Mouse (Mus musculus): Measurements from ENCODE around the gene Nme4. TPM values are rescaled to one million over a fixed set of nuclear protein-coding genes. Genes with fewer than 3 reads are reported as not detected.
"Not testable (repeated sequence)": the region's sequence is repeated elsewhere in the genome, so short reads cannot be mapped to it uniquely, and the experiment has no call there.

Gene Nme4
- 1 to 10 TPM; 1.6 TPM for polyA plus RNA-seq (2017; shearing (Covaris generic))

DNA sequence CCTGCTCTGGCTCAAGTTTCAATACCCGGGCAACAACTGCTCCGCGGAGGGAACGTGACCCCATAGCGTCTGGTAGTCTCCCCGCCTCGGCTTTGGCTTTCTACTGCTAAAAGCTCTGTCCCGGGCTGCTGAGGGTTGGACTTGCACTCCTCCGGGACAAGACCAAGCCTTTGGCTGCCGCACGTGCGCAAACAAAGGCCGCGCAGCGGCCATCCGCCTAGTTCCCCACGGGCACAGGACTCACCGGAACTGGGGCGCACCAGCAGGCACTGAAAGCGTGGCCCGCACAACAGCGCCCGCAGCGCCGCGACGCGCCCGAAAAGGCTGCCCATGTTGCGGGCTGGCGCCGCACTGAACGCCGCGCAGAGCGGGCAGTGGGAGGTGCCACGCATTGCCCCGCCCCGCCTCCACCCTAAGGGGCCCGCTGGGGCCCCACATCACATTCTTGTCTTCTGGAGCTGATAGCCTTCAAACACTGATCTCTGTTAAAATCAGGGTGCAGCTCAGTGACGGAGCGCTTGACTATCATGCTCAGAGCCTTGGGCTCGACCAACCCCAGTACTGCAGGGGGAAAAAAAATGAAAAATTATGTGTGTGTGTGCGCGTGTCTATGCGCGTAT is at the start of gene Nme4:
TSS of gene Nme4 (minus strand) at position 482 of the 620 bp plus-strand sequence.
- ATAC-seq = peak; percentile 19

DNA sequence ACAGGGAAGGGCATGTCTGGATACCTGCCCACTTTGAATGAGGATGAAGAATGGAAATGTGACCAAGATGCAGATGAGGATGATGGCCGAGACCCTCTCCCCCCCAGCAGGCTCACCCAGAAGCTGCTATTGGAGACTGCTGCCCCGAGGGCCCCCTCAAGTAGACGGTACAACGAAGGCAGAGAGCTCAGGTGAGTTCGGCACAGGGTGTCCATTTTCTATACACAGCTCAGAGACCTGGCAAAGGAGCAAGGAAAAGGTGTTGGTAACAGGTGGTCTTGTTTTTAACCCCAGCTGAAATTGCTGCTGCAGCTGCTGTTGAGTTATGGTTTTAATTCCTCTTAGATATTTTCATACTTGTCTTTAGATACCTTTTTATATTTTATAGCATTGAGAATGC is 48.0 kb upstream of the Nme4 start:
- no peak for ATAC-seq

DNA sequence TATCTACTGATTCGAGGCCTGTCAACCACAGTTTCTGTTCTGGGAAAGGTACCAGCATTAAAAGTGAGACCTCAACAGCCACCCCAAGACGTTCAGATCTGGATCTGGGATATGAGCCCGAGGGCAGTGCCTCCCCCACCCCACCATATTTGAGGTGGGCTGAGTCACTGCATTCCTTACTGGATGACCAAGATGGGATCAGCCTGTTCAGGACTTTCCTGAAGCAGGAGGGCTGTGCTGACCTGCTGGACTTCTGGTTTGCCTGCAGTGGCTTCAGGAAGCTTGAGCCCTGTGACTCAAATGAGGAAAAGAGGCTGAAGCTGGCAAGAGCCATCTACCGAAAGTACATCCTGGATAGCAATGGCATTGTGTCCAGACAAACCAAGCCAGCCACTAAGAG is 47.4 kb upstream of the Nme4 start:
- no peak for ATAC-seq

DNA sequence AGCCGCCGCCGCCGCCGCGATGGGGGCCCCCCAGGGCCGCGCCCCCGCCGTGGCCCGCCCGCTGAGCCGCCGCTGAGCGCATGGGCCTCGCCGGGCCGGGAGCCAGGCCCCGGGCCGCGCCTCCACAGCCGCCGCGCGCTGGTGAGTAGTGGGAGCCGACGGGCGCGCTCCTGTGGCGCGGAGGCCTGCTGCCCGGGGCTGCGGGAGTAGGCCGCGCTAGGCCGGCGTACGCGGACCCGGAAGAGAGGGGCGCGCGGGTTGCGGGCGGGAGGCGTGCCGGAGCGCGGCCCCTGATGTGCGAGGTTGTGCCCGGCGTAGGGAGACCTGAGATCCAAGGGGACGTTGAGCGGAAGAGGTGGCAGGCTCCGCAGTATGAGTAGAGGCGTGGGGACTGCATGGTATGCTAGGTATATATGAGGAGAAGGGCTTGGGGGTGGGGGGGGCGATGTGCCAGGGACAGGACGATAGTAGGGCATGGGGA is 43.5 kb upstream of the Nme4 start:
- ATAC-seq = peak; percentile 10

DNA sequence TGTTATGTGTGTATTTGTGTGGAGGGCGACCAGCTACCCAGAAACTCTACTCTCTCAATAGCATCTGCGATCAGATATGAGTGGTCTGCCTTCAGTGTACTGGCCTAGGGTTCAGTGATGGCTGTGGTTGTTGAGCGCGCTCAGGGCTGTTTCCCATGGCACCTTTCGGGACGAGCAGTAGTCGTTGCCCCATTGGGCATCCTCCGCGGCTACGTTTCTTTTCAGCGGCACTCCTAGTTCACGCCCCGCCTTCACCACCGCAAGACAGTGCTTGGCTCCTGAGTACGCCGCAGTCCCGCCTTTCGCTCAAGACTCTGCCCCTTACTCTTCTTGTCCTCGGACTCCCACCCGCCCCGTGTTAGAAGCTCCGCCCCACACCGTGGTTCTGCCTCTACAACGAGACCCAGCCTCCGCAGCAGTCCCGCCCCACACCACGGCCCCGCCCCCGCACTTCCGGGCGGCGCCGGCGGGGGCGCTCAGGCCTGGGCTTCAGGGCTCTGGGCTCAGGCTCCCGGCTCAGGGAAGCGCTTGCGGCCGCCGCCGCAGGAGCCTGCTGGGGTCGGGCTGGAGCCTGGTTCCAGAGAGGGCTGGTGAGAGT is 42.9 kb upstream of the Nme4 start, which contains the start of gene Axin1:
TSS of gene Axin1 (plus strand) at position 450 of the 598 bp plus-strand sequence.
- ATAC-seq = peak; percentile 96

DNA sequence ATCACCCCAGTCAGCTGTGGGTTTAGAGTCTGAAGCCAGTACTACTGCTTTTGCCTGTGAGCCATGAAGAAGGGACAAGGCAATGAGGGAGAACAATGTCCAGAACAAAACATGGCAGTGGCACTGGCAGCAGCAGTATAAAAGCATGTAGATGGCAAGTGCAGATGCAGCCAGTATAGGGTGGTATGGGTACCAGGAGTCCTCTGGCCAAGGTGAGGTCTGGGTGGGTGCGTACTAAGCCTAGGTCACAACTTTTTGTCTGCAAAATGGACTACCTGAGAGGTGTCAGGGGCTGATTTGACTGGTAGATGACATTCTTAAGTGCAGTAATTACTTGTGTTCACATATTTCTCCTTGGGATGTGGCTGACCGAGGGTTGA is 42.3 kb upstream of the Nme4 start:
- no peak for ATAC-seq

DNA sequence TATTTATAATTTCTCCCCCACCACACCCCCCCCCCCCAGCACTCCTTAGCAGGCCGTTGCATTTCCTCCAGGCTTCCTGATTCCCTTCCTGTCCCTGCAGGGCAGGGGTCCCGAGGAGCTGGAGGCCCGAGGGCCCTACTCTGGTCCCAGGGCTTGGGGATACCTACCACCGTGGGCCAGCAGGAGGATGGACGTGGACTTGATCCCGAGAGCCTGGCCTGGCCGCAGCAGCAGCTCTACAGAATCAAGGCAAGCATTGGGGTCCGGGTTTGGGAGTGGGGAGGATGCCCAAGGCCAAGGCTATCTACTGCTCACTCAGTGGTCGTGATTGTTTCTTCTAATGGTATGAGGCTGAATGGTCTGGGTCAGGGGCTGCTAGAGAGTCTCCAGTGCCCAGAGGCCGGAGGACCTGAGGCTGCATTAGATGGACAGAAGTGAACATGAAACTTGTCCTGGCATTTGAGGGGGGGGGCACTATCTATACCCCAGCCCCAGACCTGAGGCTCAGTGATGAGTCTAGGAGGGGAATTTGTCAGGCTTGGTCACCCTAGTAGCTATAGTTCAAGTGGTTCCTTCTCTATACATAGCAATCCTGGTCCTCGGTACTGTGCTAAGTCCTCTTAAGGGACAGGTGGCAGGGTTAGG is 41.8 kb upstream of the Nme4 start:
- ATAC-seq = no peak

DNA sequence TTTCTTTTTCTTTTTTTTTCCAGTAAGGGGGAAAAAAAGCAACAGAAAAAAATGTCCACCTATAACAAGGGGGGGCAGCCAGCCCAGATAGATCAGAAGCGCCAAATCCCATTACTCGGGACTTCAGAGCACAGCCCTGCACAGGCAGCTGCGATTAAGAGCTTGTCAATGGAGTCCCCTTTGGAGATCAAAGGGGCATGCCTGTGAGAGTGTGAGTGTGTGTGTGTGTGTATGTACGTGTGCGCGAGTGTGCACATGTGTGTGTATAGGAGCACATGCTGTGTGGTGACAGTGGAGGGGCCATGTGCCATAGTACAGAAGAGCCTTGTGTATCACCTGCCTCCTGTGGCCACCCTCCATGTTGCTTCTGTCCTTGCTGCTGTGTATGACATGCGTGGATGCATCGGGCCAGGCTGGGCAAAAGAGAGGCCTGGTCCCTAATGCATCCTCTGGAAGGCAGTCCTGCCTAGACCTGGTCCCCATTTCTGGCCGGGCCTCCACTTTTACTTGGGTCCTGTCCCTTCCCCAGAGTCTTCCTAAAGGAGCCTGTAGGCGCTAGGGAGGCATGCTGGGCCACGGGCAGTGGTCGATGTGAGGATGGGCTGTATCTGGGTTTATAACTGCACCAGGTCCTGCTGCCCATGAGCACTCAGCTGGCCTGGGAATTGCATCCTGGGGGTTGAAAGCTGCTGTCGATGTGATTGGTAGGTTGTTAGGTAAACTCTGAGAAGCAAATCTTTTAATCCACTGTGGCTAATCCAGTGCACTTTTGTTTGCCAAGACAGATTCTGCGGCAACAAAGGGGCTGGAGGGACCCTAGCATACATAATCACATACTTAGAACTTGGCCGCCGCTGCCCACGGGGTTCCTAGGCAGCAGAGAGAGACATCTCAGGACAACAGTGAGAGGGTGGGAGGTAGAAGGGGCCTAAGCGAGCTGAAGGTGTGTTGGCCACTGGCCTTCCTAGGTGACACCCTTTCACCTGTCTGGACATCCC is 36.8 kb upstream of the Nme4 start:
- no peak for ATAC-seq

DNA sequence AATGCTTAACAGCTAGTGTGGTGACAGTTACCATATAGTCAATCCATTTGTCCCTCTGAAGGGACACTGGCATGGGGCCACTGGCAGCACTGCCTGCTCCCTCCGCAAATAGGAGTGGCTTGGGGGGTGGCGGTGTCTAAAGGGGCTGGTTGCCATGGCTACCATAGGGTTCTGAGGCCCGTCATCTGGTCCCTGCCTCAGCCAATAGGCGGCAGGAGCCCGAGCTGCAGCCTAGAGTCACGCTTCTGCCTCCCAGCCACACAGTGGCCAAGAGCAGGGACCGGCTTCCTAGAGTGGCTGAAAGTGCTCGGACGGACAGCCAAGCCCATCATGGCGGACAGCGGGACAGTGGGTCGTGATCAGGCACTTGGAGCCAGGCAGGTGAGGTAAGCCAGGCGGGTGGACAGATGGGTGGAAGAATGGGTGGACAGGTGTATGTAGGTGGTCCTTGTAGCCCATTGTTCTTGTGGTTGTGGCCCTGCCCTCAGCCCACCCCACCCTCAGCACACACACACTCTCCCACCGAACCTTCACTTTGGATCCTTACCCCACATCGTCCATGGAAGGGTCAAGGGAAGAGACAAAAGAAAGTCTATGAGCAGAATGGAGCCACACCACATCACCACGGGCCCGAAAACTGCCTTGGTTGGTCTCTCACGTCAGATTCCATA is 35.8 kb upstream of the Nme4 start:
- ATAC-seq = no peak

DNA sequence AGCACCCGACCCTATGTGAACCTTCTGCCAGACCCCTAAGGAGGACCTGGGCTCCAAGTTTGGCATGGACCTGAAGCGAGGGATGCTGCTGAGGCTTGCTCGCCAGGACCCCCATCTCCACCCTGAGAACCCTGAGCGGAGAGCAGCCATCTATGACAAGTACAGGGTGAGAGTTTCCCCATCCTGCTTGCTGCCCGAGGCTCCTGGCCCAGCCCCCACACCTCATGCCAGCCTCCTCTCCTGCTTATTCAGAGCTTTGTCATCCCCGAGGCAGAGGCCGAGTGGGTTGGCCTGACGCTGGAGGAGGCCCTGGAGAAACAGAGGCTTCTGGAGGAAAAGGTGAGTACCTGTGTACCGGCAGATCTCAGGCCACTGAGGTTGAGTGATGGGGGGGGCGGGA is 29.8 kb upstream of the Nme4 start:
- no peak for ATAC-seq

DNA sequence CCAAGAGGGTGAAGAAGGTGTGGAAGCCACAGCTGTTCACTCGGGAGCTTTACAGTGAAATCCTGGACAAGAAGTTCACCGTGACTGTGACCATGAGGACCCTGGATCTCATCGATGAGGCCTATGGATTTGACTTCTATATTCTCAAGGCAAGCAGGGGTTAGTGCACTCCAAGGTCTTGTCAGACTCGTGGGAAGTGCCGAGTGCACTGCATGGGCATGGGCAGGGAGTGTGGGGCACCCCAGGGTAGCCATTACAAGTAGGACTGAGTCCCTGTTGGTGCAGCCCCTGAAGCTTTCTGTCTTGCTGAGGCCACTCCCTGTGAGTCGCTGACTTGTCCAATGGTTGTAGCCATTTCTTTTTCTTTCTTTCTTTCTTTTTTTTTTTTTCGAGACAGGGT is 29.2 kb upstream of the Nme4 start:
- ATAC-seq = no peak

DNA sequence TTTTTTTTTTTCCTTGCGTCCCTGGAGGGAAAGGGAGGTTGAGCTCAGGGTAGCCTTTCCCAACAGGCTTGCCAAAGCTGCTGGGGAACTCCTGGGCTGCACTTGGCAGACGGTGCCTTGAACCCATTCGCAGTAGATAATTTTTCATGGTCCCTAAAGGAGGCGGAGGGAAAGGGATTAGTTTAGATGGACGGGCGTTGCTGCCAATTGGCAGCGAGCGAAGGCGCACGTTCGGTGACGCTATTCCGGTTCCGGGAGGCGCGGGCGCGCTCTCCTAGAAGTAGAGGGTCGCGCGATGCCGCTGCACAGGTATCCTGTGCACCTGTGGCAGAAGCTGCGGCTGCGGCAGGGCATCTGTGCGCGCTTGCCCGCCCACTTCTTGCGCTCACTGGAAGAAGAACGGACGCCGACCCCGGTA is 27.9 kb upstream of the Nme4 start, which contains the start of gene Mrpl28:
TSS of gene Mrpl28 (plus strand) at position 234 of the 418 bp plus-strand sequence.
- ATAC-seq = peak; percentile 88

DNA sequence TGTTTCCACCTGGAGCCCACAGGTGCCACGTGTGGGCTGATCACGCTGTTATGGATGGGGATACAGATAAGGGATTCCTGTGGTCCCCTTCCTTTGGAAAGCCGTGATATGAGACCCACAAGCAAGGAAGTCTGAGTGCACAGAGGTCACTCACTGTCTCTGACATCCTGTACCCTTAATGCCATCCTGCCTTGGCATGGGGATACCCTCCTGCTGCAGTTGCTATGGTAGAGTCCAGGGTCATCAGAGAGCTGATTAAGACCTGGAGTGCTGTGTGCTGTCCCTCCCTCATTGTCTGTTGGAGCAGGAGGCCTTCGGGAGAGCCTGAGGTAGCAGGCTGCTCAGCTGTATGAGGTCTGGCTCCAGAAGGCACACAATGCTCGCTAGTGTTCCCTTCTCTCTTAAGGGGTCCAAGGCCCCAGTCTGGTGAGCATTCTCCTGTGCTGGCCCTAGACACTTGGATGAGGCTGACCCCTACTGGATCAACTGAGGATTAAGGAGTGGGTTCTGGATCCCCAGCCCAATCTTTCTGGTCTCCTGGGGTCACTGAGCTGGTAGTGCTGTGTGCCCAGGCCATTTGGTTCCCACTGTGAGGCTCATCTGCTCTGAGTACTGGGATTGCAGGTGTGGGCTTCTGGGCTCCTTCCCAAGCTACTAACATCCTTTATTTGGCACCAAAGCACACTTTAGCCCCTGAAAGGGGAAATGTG is 27.2 kb upstream of the Nme4 start:
- no peak for ATAC-seq

DNA sequence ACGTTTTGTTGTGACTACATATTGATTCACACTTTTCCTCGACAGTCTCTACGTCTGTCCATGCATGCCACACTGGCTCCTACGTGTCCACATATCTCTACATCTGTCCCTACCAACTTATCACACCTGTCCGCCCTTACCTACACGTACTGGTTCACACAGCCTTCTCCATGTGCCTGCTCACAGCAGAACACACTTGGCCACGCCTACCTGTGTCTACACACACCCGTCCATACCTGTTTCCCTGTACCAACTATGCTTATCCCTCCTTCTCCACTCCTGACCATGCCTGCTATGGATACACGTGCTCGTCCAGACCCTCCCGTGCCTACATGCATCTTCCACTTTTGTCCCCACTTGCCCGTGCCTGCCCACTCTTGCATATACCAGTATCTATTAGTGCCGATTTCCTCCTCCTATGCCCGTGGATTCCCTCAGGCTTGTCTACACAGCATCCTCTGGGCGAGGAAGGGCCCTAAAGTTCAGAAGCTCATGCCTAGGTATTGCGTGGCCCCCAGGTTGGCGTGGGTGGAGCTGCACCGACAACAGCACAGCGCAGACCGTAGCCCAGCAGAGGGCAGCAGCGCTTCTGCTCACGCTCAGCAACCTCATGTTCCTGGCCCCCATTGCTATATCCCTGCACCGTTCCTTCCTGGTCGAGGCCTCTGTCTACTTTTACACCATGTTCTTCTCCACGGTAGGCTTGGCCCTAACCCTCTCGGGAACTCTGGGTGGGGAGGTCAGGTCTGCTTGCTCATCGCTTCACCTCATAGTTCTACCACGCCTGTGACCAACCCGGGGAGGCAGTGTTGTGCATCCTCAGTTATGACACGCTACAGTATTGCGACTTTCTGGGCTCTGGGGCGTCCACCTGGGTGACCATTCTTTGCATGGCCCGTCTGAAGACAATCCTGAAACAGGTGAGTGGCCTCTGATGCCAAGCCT is 24.6 kb upstream of the Nme4 start:
- peak; percentile 59 for ATAC-seq

DNA sequence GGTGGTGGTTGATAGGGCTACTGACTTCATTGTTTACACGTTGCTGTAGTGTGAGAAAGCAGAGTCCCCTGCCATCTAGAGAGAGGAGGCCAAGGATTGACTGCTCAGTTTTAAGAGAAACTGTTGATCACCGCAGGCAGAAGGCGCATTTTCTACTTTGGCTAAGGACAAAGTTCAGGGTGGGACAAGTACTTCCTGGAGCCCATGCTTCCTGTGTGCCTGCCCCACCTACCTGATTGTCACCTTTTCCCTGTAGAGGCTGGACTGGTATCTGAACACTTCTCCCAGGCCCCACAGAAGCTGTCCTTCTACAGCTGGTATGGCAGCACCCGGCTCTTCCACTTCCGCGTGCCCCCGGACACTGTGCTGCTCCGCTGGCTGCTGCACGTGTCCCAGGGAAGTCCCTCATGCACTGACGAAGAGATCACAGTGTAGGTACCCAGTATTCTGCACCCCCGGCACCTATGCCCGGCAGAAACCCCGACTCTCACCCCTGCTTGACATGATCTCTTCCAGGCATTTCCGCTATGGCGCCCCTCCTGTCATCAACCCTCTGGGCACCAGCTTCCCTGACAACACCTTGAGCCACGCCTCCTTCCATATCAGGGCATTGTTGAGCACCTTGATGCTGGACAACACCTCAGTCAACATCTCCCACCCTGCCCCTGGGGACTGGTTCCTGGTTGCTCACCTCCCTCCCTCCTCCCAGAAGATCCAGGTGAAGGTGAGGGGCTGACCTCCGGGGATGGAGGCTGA is 21.3 kb upstream of the Nme4 start:
- ATAC-seq = no peak

DNA sequence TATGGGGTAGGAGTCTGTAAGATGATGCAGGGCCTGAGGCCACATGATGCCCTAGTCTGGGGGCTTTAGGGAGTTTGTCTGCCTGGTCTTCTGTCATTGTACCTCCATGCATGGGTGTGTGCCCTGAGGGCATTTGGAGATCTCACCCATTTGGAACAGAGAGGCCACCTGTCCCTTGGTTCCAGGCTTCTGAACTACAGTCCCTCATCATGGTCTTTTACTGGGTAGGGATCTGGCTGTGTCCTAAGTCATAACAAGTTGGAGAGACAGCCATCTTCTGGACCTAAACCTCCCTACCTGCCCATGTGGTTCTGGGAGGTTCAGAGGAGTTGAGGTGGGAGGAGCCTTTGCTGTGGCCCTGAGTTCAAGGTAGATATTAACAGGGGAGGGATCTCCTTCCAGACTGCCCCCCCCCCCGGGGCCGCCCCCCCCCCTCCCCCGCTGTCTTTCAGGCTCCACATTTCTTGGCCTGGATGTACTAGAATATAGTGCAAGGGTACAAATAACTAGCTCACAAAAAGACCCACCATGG is 20.6 kb upstream of the Nme4 start:
- ATAC-seq = no peak

DNA sequence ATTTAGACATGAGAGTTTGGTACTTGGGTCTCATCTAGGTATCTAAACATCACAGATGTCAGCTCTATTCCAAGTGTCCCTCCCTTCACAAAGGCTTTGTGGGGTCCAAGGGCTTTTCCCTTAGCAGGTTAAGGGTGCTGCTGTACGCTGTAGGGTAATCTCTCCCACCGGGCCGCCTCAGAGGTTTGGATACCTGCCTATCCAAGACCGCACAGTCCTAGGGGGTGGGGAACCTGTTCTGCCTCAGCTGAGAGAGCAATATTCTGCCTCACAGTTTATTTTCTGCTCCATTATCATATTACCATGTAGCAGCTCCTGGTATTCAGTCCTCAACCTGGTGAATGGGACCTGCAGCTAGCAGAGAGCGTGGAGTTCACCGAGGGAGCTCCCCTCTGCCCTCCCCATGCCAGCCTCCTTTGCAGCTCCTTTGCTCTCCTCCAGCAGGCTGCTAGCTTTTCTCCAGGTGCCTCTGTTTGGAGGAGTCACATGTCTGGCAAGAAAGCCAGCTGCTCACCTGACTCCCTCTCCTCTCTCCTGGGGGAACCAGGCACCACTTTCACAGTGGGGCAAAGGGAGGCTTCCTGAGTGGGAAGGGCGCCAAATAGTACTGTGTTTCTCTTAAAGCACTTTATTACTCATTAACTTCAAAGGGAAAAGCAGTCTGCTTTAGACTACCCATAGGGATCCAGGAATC is 19.9 kb upstream of the Nme4 start:
- no peak for ATAC-seq

DNA sequence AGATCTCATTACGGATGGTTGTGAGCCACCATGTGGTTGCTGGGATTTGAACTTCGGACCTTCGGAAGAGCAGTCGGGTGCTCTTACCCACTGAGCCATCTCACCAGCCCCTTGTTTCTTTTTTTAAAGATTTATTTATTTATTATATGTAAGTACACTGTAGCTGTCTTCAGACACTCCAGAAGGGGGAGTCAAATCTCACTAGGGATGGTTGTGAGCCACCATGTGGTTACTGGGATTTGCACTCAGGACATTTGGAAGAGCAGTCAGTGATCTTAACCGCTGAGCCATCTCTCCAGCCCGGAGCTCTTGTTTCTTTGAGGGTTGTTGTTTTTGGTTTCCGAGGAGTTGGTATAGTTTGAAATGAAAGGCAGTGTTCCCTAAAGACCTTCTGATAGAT is 19.1 kb upstream of the Nme4 start:
- not testable (repeated sequence) for ATAC-seq

DNA sequence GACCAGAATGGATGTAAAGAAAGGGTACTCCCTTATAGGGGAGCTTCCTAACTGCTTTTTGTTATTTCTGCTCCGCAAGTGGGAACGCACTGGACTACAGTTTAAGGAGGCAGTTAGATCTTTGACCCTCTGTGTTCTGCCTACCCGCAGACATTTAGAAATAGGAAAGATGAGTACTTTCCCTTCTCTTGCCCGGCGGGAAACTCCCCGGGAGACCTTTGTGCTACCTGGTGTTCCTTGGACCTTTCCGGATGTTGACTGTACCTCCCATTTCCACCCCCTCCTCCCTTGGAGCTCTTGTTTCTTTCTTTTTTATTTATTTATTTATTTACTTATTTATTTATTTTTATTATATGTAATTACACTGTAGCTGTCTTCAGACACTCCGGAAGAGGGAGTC is 18.7 kb upstream of the Nme4 start:
- ATAC-seq = no peak

Data from activated CD4-positive, CD25-positive, alpha-beta regulatory T cell, adult 4 months (primary cell).